Mouse (Mus musculus) c-Kit-positive CD71-negative TER-119-negative erythroid progenitor cells, embryonic 14.5 days (primary cell): ENCODE results near the gene Adat3.
"Not testable (repeated sequence)": the region's sequence is repeated elsewhere in the genome, so short reads cannot be mapped to it uniquely, and the experiment has no call there.

Experiments used
- DNase-seq: peaks from one replicate; pipeline ENCODE4 v3.0.0-alpha.2; 2013; ENCODE audit warnings: low read depth

The Adat3 gene

GRCm38 (mm10) chr10:80578131-80578750, 24.4 kb upstream of the Adat3 start:
- peak; percentile 79 for DNase-seq

- DNase-seq, result peak; percentile 82
Measured at GRCm38 (mm10) chr10:80578911-80579310, 23.8 kb upstream of the Adat3 start.

- no peak for DNase-seq
Measured at GRCm38 (mm10) chr10:80583047-80583446, 19.6 kb upstream of the Adat3 start.

- DNase-seq, result no peak
Measured at GRCm38 (mm10) chr10:80584045-80584488, 18.6 kb upstream of the Adat3 start.

- DNase-seq, result no peak
Measured at GRCm38 (mm10) chr10:80584642-80585552, 17.8 kb upstream of the Adat3 start.

GRCm38 (mm10) chr10:80585581-80585980, 17.1 kb upstream of the Adat3 start:
- no peak for DNase-seq

GRCm38 (mm10) chr10:80586407-80587304, 16.0 kb upstream of the Adat3 start:
- no peak for DNase-seq

- no peak for DNase-seq
Measured at GRCm38 (mm10) chr10:80587305-80587657, 15.4 kb upstream of the Adat3 start.

- no peak for DNase-seq
Measured at GRCm38 (mm10) chr10:80589127-80589878, 13.4 kb upstream of the Adat3 start.

GRCm38 (mm10) chr10:80589879-80590854, 12.5 kb upstream of the Adat3 start, which contains the start of gene Abhd17a:
TSS of gene Abhd17a (minus strand) at chr10:80590341.
- peak; percentile 99 for DNase-seq

GRCm38 (mm10) chr10:80596318-80596717, 6.4 kb upstream of the Adat3 start:
- DNase-seq, result no peak

- DNase-seq, result no peak
Measured at GRCm38 (mm10) chr10:80603364-80603763, 684 bp downstream of the Adat3 start.

- DNase-seq, result no peak
Measured at GRCm38 (mm10) chr10:80604001-80604509, 1.4 kb downstream of the Adat3 start.

- no peak for DNase-seq
Measured at GRCm38 (mm10) chr10:80604988-80605387, 2.3 kb downstream of the Adat3 start.

- not testable (repeated sequence) for DNase-seq
Measured at GRCm38 (mm10) chr10:80605721-80606120, 3.0 kb downstream of the Adat3 start, which contains the start of gene Gm49322. TSS of gene Gm49322 (plus strand) at chr10:80606021.

- no peak for DNase-seq
Measured at GRCm38 (mm10) chr10:80606306-80606705, 3.6 kb downstream of the Adat3 start.

- DNase-seq, result no peak
Measured at GRCm38 (mm10) chr10:80606737-80607350, 4.2 kb downstream of the Adat3 start.

- DNase-seq, result no peak
Measured at GRCm38 (mm10) chr10:80608435-80608834, 5.8 kb downstream of the Adat3 start.

GRCm38 (mm10) chr10:80609269-80609924, 6.7 kb downstream of the Adat3 start:
- no peak for DNase-seq
